Mouse (Mus musculus): ENCODE measurements around the gene Eml4. TPM values are rescaled to one million over a fixed set of nuclear protein-coding genes. Genes with fewer than 3 reads are reported as not detected.
A peak's percentile ranks its signal among the peaks of the same experiment; 100 is the strongest.

Gene Eml4
- total and polyA plus RNA-seq, 2 experiments from 2014 or later, result 20.1 to 56.1 TPM

DNA sequence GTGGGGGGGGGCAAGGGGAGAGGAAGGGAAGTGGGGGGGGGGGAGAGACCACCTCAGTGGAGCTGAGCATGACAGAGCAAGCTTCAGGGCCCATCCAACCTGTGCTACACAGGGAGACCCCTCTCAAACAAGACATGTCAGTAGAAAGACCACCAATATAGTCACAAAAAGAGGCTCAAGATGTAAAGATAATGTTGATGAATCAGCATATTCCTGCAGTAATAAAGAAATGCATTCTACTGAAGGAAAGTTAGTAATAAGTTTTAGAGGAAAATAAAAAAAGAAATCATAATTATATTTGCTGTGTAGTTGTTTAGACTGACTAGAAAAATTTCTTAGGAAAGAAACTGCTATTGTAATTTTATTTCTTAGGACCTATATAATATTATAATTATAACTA is 23.4 kb downstream of the Eml4 start:
- Histone ChIP-seq H3K4me2 (ENCODE audit: low read depth, low read length, poor library complexity, severe bottlenecking) (no peak overlapping the region), H3K36me3 (ENCODE audit: insufficient read depth, low read length) (no peaks in the 10 kb centered on the region), H3K9me3 (ENCODE audit: low read length) (no peaks in the 10 kb centered on the region), H3K9ac (replicated peaks; ENCODE audit: low read length, poor library complexity, severe bottlenecking) (no peak overlapping the region), H3K4me3 (ENCODE audit: low read depth, low read length) (no peak overlapping the region), H3K27ac (ENCODE audit: low read depth, low read length) (no peak overlapping the region), H3K4me1 (ENCODE audit: insufficient read depth, low read length) (0 out of 2 replicates have a peak, but pooled peaks cover 4% of the 10 kb centered on the region), H3K27me3 (ENCODE audit: insufficient read depth, low read length) (no peaks in the 10 kb centered on the region)
- no peak for DNase-seq (ENCODE audit: low spot score)
- no peak for ATAC-seq (ENCODE audit: low FRiP score)
- TF ChIP-seq CTCF (IDR thresholded peaks at IDR 0.05), result no peak

DNA sequence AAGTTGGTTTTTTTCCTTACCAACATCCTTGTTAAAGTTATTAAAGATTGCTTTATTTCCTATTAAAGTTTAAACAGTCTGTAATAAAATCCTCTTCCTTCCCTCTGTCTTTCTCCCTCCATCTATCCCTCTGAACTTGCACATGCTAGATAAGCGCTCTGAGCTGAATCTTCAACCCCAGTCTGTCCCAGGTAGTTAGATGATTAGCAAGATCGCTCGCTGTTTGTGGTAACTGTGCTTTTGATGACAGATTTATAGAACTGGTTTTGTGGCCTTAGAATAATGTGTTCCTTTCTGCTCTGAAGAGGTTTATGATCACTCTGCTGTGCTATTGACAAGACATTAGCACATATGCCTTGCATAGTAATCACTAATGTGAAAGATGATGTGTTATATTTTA is 25.1 kb downstream of the Eml4 start:
- no peak for DNase-seq (ENCODE audit: low spot score)
- Histone ChIP-seq H3K4me1 (ENCODE audit: insufficient read depth, low read length) (0 out of 2 replicates have a peak, but pooled peaks cover 4% of the 10 kb centered on the region), H3K4me3 (ENCODE audit: low read depth, low read length) (no peak overlapping the region), H3K27ac (ENCODE audit: low read depth, low read length) (no peak overlapping the region), H3K27me3 (ENCODE audit: insufficient read depth, low read length) (no peaks in the 10 kb centered on the region), H3K4me2 (ENCODE audit: low read depth, low read length, poor library complexity, severe bottlenecking) (no peak overlapping the region), H3K9ac (replicated peaks; ENCODE audit: low read length, poor library complexity, severe bottlenecking) (no peak overlapping the region), H3K36me3 (ENCODE audit: insufficient read depth, low read length) (no peaks in the 10 kb centered on the region), H3K9me3 (ENCODE audit: low read length) (no peaks in the 10 kb centered on the region)
- no peak for ATAC-seq (ENCODE audit: low FRiP score)
- no peak for TF ChIP-seq CTCF (IDR thresholded peaks at IDR 0.05)
- WGBS, result 82% methylated on average over 3 of the region's 3 CpGs

DNA sequence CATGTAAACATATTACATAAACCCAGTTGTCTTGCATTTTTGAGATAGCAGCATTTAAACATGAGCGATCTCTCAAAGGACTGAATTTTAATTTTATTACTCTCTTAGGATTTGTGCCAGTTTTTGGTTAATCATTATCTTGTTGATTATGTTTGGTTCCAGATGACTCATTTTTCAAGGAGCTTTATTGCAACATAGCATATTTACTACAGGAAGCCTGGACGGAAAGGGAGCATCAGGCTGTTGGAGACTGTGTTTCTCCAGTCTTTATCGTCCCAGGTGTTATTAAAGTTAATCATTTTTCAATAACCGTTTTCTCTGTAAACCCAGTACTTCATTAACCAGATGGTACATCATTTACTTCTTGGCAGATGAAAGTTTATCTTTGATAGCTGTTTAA is 26.1 kb downstream of the Eml4 start:
- Histone ChIP-seq H3K4me3 (ENCODE audit: low read depth, low read length) (no peak overlapping the region), H3K4me2 (ENCODE audit: low read depth, low read length, poor library complexity, severe bottlenecking) (no peak overlapping the region)

DNA sequence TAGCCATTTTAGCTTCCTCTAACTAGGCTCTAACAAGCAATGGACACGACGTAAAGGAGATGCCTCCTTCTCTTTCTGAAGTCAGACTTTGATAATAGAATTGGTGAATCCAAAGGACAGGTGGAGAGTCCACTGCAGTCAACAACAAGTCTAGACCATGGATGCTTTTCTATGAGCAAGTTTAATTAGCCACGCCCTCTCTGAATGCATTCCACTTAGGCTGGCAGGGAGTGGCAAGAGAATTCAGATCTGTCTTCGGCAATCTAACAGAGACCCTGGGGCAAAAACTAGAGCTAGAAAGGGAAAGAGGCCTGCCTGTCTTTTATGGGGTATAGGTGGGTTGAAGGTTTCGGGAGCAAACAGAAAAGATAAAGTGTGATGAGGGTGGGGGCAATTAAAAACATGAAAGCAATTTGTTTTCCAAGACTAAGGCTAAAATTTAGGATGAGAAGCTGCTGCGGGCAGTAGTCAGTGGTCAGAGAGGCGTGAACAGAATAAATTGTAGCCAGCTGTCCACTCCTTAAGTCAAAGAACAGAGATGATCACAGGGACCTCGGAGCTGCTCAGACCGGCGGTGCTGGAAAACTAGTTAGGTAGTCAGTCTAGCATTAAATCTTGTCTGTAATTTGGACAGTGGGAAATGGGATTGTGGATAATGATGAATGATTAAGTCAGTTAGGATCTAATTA is 27.2 kb downstream of the Eml4 start:
- Histone ChIP-seq H3K4me2 (ENCODE audit: low read depth, low read length, poor library complexity, severe bottlenecking) (no peak overlapping the region), H3K4me3 (ENCODE audit: low read depth, low read length) (no peak overlapping the region), H3K4me1 (ENCODE audit: insufficient read depth, low read length) (0 out of 2 replicates have a peak, but pooled peaks cover 4% of the 10 kb centered on the region), H3K9me3 (ENCODE audit: low read length) (no peaks in the 10 kb centered on the region), H3K27me3 (ENCODE audit: insufficient read depth, low read length) (no peaks in the 10 kb centered on the region), H3K27ac (ENCODE audit: low read depth, low read length) (no peak overlapping the region), H3K9ac (replicated peaks; ENCODE audit: low read length, poor library complexity, severe bottlenecking) (no peak overlapping the region), H3K36me3 (ENCODE audit: insufficient read depth, low read length) (no peaks in the 10 kb centered on the region)
- ATAC-seq (ENCODE audit: low FRiP score) (peak; percentile 20; the same call in 1 of the 2 replicates), DNase-seq (ENCODE audit: low spot score) (peak; percentile 15)
- TF ChIP-seq CTCF (IDR thresholded peaks at IDR 0.05), result no peak
- WGBS, result 53% methylated on average over 10 of the region's 10 CpGs

More for the DNA sequence above, 26.1 kb downstream of the Eml4 start:
- Histone ChIP-seq H3K4me1 (ENCODE audit: insufficient read depth, low read length) (0 out of 2 replicates have a peak, but pooled peaks cover 4% of the 10 kb centered on the region), H3K27me3 (ENCODE audit: insufficient read depth, low read length) (no peaks in the 10 kb centered on the region), H3K9ac (replicated peaks; ENCODE audit: low read length, poor library complexity, severe bottlenecking) (no peak overlapping the region), H3K36me3 (ENCODE audit: insufficient read depth, low read length) (no peaks in the 10 kb centered on the region), H3K27ac (ENCODE audit: low read depth, low read length) (no peak overlapping the region), H3K9me3 (ENCODE audit: low read length) (no peaks in the 10 kb centered on the region)
- no peak for ATAC-seq (ENCODE audit: low FRiP score)
- no peak for DNase-seq (ENCODE audit: low spot score)
- TF ChIP-seq CTCF (IDR thresholded peaks at IDR 0.05), result no peak
- 88% methylated on average over 4 of the region's 4 CpGs for WGBS

DNA sequence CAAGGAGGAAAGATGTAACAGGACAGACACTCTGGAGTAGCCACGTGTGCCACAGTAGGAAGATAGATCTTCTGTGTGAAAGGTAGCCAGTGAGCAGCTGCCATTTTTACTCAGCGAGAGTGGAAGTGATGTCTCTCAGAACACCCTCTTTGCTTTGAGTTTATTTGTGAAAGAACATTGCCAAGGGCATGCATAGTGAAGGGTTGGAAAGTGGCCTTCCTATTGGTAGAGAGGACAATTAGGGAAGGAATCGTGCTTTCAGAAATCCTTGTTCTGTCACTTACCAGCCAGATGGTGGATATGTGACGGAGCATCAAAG is 27.7 kb downstream of the Eml4 start:
- H3K36me3 ChIP-seq (ENCODE audit: insufficient read depth, low read length), result no peaks in the 10 kb centered on the region
- no peak overlapping the region for H3K27ac ChIP-seq (ENCODE audit: low read depth, low read length)
- no peak overlapping the region for H3K4me3 ChIP-seq (ENCODE audit: low read depth, low read length)
- H3K9me3 ChIP-seq (ENCODE audit: low read length), result no peaks in the 10 kb centered on the region
- no peaks in the 10 kb centered on the region for H3K27me3 ChIP-seq (ENCODE audit: insufficient read depth, low read length)
- no peak overlapping the region for H3K9ac ChIP-seq (replicated peaks; ENCODE audit: low read length, poor library complexity, severe bottlenecking)
- H3K4me1 ChIP-seq (ENCODE audit: insufficient read depth, low read length), result 0 out of 2 replicates have a peak, but pooled peaks cover 4% of the 10 kb centered on the region
- WGBS, result 40% methylated on average over 4 of the region's 4 CpGs
- no peak overlapping the region for H3K4me2 ChIP-seq (ENCODE audit: low read depth, low read length, poor library complexity, severe bottlenecking)
- peak; percentile 66; the same call in 1 of the 2 replicates for ATAC-seq (ENCODE audit: low FRiP score)
- no peak for DNase-seq (ENCODE audit: low spot score)
- no peak for TF ChIP-seq CTCF (IDR thresholded peaks at IDR 0.05)

DNA sequence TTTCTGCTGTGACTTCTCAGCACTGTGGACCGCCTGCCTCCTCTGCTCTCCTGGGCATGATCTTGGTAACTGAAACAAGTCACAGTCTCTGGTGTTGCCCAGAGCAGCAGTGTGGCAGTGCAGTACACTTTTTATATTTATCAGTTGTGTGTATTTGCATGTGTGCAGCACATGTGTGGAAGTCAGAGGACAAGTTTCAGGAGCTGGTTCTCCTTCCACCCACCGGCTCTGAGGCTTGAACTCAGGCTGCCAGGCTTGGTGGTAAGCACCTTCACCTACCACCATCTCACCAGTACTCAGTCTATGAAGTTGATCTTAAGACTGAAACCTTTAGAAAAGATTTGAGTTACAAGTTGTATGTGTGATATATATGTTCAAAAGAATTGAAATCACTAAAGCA is 28.6 kb downstream of the Eml4 start:
- 80% methylated on average over 2 of the region's 2 CpGs for WGBS
- no peaks in the 10 kb centered on the region for H3K36me3 ChIP-seq (ENCODE audit: insufficient read depth, low read length)
- H3K27ac ChIP-seq (ENCODE audit: low read depth, low read length), result no peak overlapping the region
- no peaks in the 10 kb centered on the region for H3K27me3 ChIP-seq (ENCODE audit: insufficient read depth, low read length)
- H3K9me3 ChIP-seq (ENCODE audit: low read length), result no peaks in the 10 kb centered on the region
- no peak overlapping the region for H3K4me3 ChIP-seq (ENCODE audit: low read depth, low read length)
- no peak for ATAC-seq (ENCODE audit: low FRiP score)
- no peak for DNase-seq (ENCODE audit: low spot score)
- H3K4me2 ChIP-seq (ENCODE audit: low read depth, low read length, poor library complexity, severe bottlenecking), result no peak overlapping the region
- no peak overlapping the region for H3K9ac ChIP-seq (replicated peaks; ENCODE audit: low read length, poor library complexity, severe bottlenecking)
- no peak for TF ChIP-seq CTCF (IDR thresholded peaks at IDR 0.05)
- H3K4me1 ChIP-seq (ENCODE audit: insufficient read depth, low read length), result 0 out of 2 replicates have a peak, but pooled peaks cover 4% of the 10 kb centered on the region
